Mouse (Mus musculus) kidney, adult 11 months (tissue): Measurements from ENCODE around the gene Hist1h2bg.
"Not testable (repeated sequence)": the region's sequence is repeated elsewhere in the genome, so short reads cannot be mapped to it uniquely, and the experiment has no call there.

Experiments
- DNase-seq: peaks from one replicate; pipeline ENCODE4 v3.0.0; 2022

The Hist1h2bg gene

GRCm38 (mm10) chr13:23562699-23563462 lies 8.3 kb upstream of the Hist1h2bg start:
- DNase-seq = no peak

GRCm38 (mm10) chr13:23564482-23564881 lies 6.7 kb upstream of the Hist1h2bg start:
- no peak for DNase-seq

GRCm38 (mm10) chr13:23570261-23571021 lies 755 bp upstream of the Hist1h2bg start:
- not testable (repeated sequence) for DNase-seq

- not testable (repeated sequence) for DNase-seq
Measured at GRCm38 (mm10) chr13:23571504-23572217, 465 bp downstream of the Hist1h2bg start.

GRCm38 (mm10) chr13:23572218-23573033 lies 1.2 kb downstream of the Hist1h2bg start:
- DNase-seq = no peak

GRCm38 (mm10) chr13:23573034-23573897 lies 2.1 kb downstream of the Hist1h2bg start:
- not testable (repeated sequence) for DNase-seq

- peak; percentile 79 for DNase-seq
Measured at GRCm38 (mm10) chr13:23573898-23574524, 2.8 kb downstream of the Hist1h2bg start, which contains the start of the genes Hist1h2bf and Hist1h2ad. Gene Hist1h2bf, minus strand, starts transcription at chr13:23574196. Gene Hist1h2ad, plus strand, starts transcription at chr13:23574381.

- not testable (repeated sequence) for DNase-seq
Measured at GRCm38 (mm10) chr13:23574546-23575170, 3.5 kb downstream of the Hist1h2bg start.

GRCm38 (mm10) chr13:23575271-23575851 lies 4.2 kb downstream of the Hist1h2bg start, which contains the start of gene Hist1h3d:
Gene Hist1h3d, plus strand, starts transcription at chr13:23575763.
- DNase-seq = no peak

- not testable (repeated sequence) for DNase-seq
Measured at GRCm38 (mm10) chr13:23575864-23576313, 4.7 kb downstream of the Hist1h2bg start.

- no peak for DNase-seq
Measured at GRCm38 (mm10) chr13:23576351-23576881, 5.2 kb downstream of the Hist1h2bg start.

GRCm38 (mm10) chr13:23576906-23577639 lies 5.9 kb downstream of the Hist1h2bg start:
- DNase-seq = no peak

GRCm38 (mm10) chr13:23577835-23578234 lies 6.6 kb downstream of the Hist1h2bg start:
- DNase-seq = no peak

GRCm38 (mm10) chr13:23581408-23582218 lies 10.4 kb downstream of the Hist1h2bg start, which contains the start of gene Hist1h4d:
Gene Hist1h4d, plus strand, starts transcription at chr13:23581598.
- DNase-seq = peak; percentile 96

GRCm38 (mm10) chr13:23582219-23583056 lies 11.2 kb downstream of the Hist1h2bg start:
- no peak for DNase-seq

- DNase-seq = no peak
Measured at GRCm38 (mm10) chr13:23583387-23584068, 12.3 kb downstream of the Hist1h2bg start.
